22 mouse cellular contexts compared by ENCODE assay signal in the genomic region with DNA sequence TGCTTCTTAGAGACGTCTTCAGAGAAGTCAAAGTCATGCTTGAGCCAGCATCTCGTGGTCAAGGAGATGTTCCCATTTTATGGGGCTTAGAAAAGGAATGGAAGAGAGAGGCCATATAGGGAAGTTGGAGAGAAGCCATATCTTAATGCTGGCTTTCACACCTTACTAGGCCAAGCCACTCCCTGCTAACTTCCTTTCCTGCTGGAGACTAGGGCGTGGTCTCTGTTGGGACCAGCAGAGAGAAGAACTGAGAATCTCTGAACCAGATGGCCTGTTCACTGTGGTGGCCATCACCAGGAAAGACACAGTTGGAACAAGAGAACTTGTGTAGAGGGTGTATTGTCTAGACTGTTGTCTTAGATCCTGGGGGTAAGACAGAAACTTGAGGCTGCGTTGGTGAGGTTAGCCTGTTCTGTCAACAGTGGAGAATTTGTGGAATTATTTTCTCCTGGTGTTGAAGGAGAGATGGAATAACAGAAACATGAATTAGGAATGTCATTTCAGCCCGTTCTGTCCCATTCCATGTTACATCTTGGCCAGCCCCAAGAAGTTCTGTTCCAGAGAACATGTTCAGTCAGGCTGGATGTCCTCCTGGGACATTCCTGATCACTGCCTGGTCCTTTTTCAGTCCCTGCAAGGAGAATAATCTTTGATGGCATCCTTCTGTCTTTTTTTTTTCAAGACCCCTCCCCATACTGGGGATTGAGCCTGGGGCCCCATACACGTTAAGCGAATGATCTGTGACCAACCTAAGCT.
DNase-seq lines count a peak whose midpoint lies in the region; ATAC-seq and TF ChIP-seq lines count a peak whose summit lies in the region.
"Had no signal": no experiment of that assay in that cellular context is flagged by ENCODE, and none has a peak within 500 bp of the region (broad histone marks: within the 10 kb centered on the region; RNA-seq: fewer than 3 reads in every experiment).

No protein-coding gene starts in this region.

- peak overlapping the region; percentile 62 for H3K4me2 ChIP-seq in myocyte (ENCODE audit: low read depth)
- H3K4me2 ChIP-seq: heart, embryonic 13.5 days; neural tube, embryonic 12.5 days had no signal

- 83% methylated on average over 7 of the region's 7 CpGs for WGBS in kidney, adult 2 months

- H3K4me1 ChIP-seq in kidney, adult 2 months (ENCODE audit: control insufficient read depth, insufficient read depth, low read length), result peaks cover 6% of the 10 kb centered on the region
- H3K4me1 ChIP-seq: limb, embryonic 10.5 days; midbrain, embryonic 10.5 days; neural tube, embryonic 12.5 days had no signal

- no peaks in the 10 kb centered on the region for H3K36me3 ChIP-seq in kidney, adult 2 months (ENCODE audit: control insufficient read depth, insufficient read depth, low read length)
- no peaks in the 10 kb centered on the region for H3K36me3 ChIP-seq in myocyte (ENCODE audit: control insufficient read depth, insufficient read depth)
- H3K36me3 ChIP-seq: heart, embryonic 13.5 days; limb, embryonic 10.5 days; midbrain, embryonic 10.5 days; neural tube, embryonic 12.5 days had no signal

- H3K79me2 ChIP-seq in myocyte (ENCODE audit: control insufficient read depth, insufficient read depth), result no peaks in the 10 kb centered on the region

- no peak for TF ChIP-seq CTCF in kidney, adult 2 months (conservative IDR thresholded peaks at IDR 0.05; ENCODE audit: insufficient read depth, insufficient read length, low read depth, low read length)

- no peak overlapping the region for H3ac ChIP-seq in myocyte (ENCODE audit: control insufficient read depth, insufficient read length)

- H3K27ac ChIP-seq in kidney, adult 2 months (ENCODE audit: insufficient read depth, low read depth, low read length), result peak overlapping the region; percentile 24; the same call in 1 of the 2 replicates
- H3K27ac ChIP-seq: heart, embryonic 13.5 days; left cerebral cortex, adult 2 months; limb, embryonic 10.5 days; midbrain, embryonic 10.5 days; neural tube, embryonic 12.5 days had no signal

- TF ChIP-seq POLR2A in kidney, adult 2 months (IDR thresholded peaks at IDR 0.05; ENCODE audit: low read depth, low read length), result no peak
- TF ChIP-seq POLR2A in myocyte (IDR thresholded peaks at IDR 0.05; ENCODE audit: insufficient read length, low read depth), result no peak

- ATAC-seq in granulocyte monocyte progenitor cell, adult 5-6 weeks (replicated peaks; ENCODE audit: poor library complexity, severe bottlenecking), result peak; percentile 85
- ATAC-seq: hindbrain, embryonic 16.5 days; liver, postnatal 0 days had no signal

- intact Hi-C loops in gastrocnemius, postnatal 14 days (cut with DNase I; ENCODE audit: low total_unique reads), result no loop called here

- H3K4me3 ChIP-seq in kidney, adult 2 months (ENCODE audit: insufficient read depth, low read depth, low read length), result no peak overlapping the region
- H3K4me3 ChIP-seq in myocyte, result no peak overlapping the region
- H3K4me3 ChIP-seq: heart, embryonic 13.5 days; left cerebral cortex, adult 2 months; limb, embryonic 10.5 days; midbrain, embryonic 10.5 days; neural tube, embryonic 12.5 days had no signal

- DNase-seq in gastrocnemius, adult 18-20 months (ENCODE audit: low spot score), result peak; percentile 30
- DNase-seq in gastrocnemius, postnatal 14 days, result no peak
- no peak for DNase-seq in kidney, adult 2 months
- DNase-seq in kidney, postnatal 36 days, result no peak
- no peak for DNase-seq in cerebellum, adult 8-10 months
- no peak for DNase-seq in right cerebral cortex, adult 18-20 months
- DNase-seq: cerebellum, adult 11 months; cerebellum, postnatal 36 days; gastrocnemius, postnatal 10 days; kidney, adult 18-20 months; kidney, postnatal 10 days; liver, postnatal 0 days; lung, postnatal 10 days; thymus, postnatal 36 days had no signal

- H3K27me3 ChIP-seq in kidney, adult 2 months (replicated peaks; ENCODE audit: control insufficient read depth, insufficient read depth, low read length), result no peaks in the 10 kb centered on the region; the same call in 1 of the 2 replicates
- no peaks in the 10 kb centered on the region for H3K27me3 ChIP-seq in myocyte (ENCODE audit: control insufficient read depth, insufficient read depth, insufficient read length)
- H3K27me3 ChIP-seq: heart, embryonic 13.5 days; neural tube, embryonic 12.5 days had no signal

TF ChIP-seq in myocyte, 11 proteins besides CTCF, POLR2A, EP300 and RAD21:
- no peak for TF ChIP-seq MAX (IDR thresholded peaks at IDR 0.05; ENCODE audit: low read depth)
- no peak for TF ChIP-seq MYOD1 (IDR thresholded peaks at IDR 0.05; ENCODE audit: control insufficient read depth in 1 of 3, insufficient read length in 2 of 3, low read depth in 2 of 3)
- no peak for TF ChIP-seq USF1 (IDR thresholded peaks at IDR 0.05; ENCODE audit: low read depth)
- no peak for TF ChIP-seq TCF3 (IDR thresholded peaks at IDR 0.05; ENCODE audit: insufficient read length, low read depth)
- TF ChIP-seq POLR2AphosphoS2 (IDR thresholded peaks at IDR 0.05; ENCODE audit: insufficient read length, low read depth), result no peak
- TF ChIP-seq REST (IDR thresholded peaks at IDR 0.05; ENCODE audit: insufficient read depth, insufficient read length), result no peak
- TF ChIP-seq E2F4 (IDR thresholded peaks at IDR 0.05; ENCODE audit: insufficient read depth), result no peak
